Mouse (Mus musculus) liver, adult 2 months (tissue): ENCODE measurements at regions not wholly inside any gene's neighbourhood (a gene's known extent, or its start where the extent isn't known, plus 50 kb on each side); places are given as distances from the start of the nearest gene placed in this dataset.

Source experiments
- DNase-seq: peaks from one replicate; pipeline ENCODE4 v3.0.0-alpha.2; 2011; ENCODE audit warnings: low read depth, low spot score; ENCODE audit errors: extremely low read depth
- H3K27ac ChIP-seq: fragments of 200-500 bp; replicated peaks from 2 replicates; pipeline ENCODE4 v1.5.1; 2012; ENCODE audit warnings: low read depth, mild to moderate bottlenecking, control low read depth, inconsistent platforms, low read length; ENCODE audit not compliant: insufficient read depth
- H3K27me3 ChIP-seq: fragments of 200-500 bp; 2 replicates; pipeline ENCODE4 v1.6.1; 2012; ENCODE audit warnings: mild to moderate bottlenecking, moderate library complexity, low read length, inconsistent platforms; ENCODE audit not compliant: control insufficient read depth, insufficient read depth
- H3K36me3 ChIP-seq: fragments of 200-500 bp; 2 replicates; pipeline ENCODE4 v1.6.1; 2012; ENCODE audit warnings: low read length, inconsistent platforms; ENCODE audit not compliant: control insufficient read depth, insufficient read depth
- H3K4me1 ChIP-seq: fragments of 200-500 bp; 2 replicates; pipeline ENCODE4 v1.6.1; 2011; ENCODE audit warnings: low read length; ENCODE audit not compliant: control insufficient read depth, insufficient read depth
- H3K4me3 ChIP-seq: fragments of 200-500 bp; 2 replicates; pipeline ENCODE4 v1.5.1; 2011; ENCODE audit warnings: low read depth, mild to moderate bottlenecking, control low read depth, low read length, moderate library complexity; ENCODE audit not compliant: insufficient read depth
- H3K79me2 ChIP-seq: fragments of 200-500 bp; 2 replicates; pipeline ENCODE4 v1.6.1; 2012; ENCODE audit warnings: inconsistent platforms, mild to moderate bottlenecking, low read length, moderate library complexity; ENCODE audit not compliant: control insufficient read depth, insufficient read depth
- H3K9ac ChIP-seq: fragments of 200-500 bp; 2 replicates; pipeline ENCODE4 v1.6.1; 2012; ENCODE audit warnings: low read depth, mild to moderate bottlenecking, control low read depth, inconsistent platforms, low read length
- CTCF ChIP-seq: fragments of 200-500 bp; IDR thresholded peaks from 2 replicates; pipeline ENCODE4 v1.5.1; 2011; ENCODE audit warnings: low read depth, low read length, control low read depth
- POLR2A ChIP-seq: fragments of 200-500 bp; IDR thresholded peaks from 2 replicates; pipeline ENCODE4 v1.6.1; 2011; ENCODE audit warnings: low read length, control low read depth; ENCODE audit not compliant: insufficient read depth; ENCODE audit errors: extremely low read depth
- WGBS: fragments of 180-500 bp; shearing (Covaris S2); methylation state at CpG from one replicate; pipeline ENCODE4 v1.1.7; 2018; 5-methylcytosine and 5-hydroxymethylcytosine counted together

- Histone ChIP-seq H3K27me3 (no peaks in the 10 kb centered on the region), H3K9ac (no peak overlapping the region), H3K79me2 (no peaks in the 10 kb centered on the region), H3K27ac (no peak overlapping the region), H3K4me1 (no peaks in the 10 kb centered on the region), H3K36me3 (no peaks in the 10 kb centered on the region), H3K4me3 (no peak overlapping the region)
- WGBS = 81% methylated on average over 10 of the region's 10 CpGs
- TF ChIP-seq CTCF (no peak), POLR2A (no peak)
- DNase-seq = no peak
Measured at GRCm38 (mm10) chr9:14202551-14203306, 72.1 kb upstream of the Sesn3 start.

DNA sequence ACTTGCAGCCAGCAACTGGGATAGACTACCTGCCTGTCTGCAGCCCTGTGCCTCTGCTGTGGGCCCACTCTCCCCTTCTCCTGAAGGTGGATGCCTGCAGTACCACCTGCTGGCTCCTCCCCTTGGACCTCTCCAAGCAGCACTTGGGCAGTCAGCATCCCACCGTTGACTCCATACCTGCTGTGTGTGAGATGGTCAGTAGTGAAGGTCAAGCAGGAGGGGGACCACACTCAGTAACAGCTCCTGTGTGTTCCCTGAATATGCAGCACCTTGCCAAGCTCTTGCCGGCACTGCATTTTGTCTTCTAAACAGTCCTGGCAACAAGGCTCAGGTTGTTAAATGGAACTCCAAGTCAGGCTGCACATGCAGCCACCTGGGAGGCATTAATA lies 71.6 kb upstream of the Sesn3 start:
- Histone ChIP-seq H3K79me2 (no peaks in the 10 kb centered on the region), H3K9ac (no peak overlapping the region), H3K4me3 (no peak overlapping the region), H3K27me3 (no peaks in the 10 kb centered on the region), H3K4me1 (no peaks in the 10 kb centered on the region), H3K36me3 (no peaks in the 10 kb centered on the region), H3K27ac (no peak overlapping the region)
- DNase-seq = no peak
- WGBS = 75% methylated on average over 2 of the region's 2 CpGs
- no peak for TF ChIP-seq CTCF
- TF ChIP-seq POLR2A = no peak

DNA sequence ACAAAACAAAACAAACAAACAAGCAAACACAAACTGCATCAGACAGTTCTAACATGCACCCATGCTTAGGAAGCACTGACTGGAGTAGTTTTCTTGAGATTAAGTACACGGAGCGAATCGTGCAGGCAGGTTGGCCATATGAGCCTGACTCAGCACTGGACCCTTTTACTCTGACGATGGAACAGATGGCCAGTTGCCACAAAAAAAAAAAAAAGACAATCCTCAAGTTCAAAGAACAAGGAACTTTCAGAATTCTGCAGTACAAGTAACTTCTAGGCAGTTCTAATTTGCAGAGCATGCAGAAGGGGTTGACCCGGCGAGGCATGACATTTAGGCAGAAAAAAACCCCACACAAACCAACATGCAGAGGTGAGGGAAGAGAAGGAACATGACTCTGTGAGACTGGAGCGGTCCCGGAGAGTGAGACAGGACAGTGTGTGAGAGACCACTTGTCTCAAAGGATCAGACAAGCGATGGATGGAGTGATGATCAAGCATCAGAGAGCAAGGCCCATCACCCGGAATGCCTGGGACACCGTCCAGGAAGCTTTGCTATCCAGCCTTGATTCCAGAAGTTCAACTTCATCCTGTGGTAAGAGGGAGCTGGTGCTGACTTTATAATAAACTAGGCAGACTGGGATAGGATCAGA lies 71.0 kb upstream of the Sesn3 start:
- WGBS = 76% methylated on average over 11 of the region's 11 CpGs
- TF ChIP-seq POLR2A = no peak
- no peak for TF ChIP-seq CTCF
- no peaks in the 10 kb centered on the region for H3K79me2 ChIP-seq
- no peaks in the 10 kb centered on the region for H3K27me3 ChIP-seq
- H3K27ac ChIP-seq = no peak overlapping the region
- no peaks in the 10 kb centered on the region for H3K4me1 ChIP-seq
- no peak overlapping the region for H3K9ac ChIP-seq
- no peak for DNase-seq
- H3K4me3 ChIP-seq = no peak overlapping the region
- H3K36me3 ChIP-seq = no peaks in the 10 kb centered on the region

GRCm38 (mm10) chr9:14204817-14205216 lies 70.0 kb upstream of the Sesn3 start:
- Histone ChIP-seq H3K79me2 (no peaks in the 10 kb centered on the region), H3K9ac (no peak overlapping the region), H3K4me1 (no peaks in the 10 kb centered on the region), H3K27me3 (no peaks in the 10 kb centered on the region), H3K36me3 (no peaks in the 10 kb centered on the region), H3K4me3 (no peak overlapping the region), H3K27ac (no peak overlapping the region)
- no peak for TF ChIP-seq CTCF
- no peak for TF ChIP-seq POLR2A
- no peak for DNase-seq
- WGBS = 98% methylated on average over 1 of the region's 1 CpGs

DNA sequence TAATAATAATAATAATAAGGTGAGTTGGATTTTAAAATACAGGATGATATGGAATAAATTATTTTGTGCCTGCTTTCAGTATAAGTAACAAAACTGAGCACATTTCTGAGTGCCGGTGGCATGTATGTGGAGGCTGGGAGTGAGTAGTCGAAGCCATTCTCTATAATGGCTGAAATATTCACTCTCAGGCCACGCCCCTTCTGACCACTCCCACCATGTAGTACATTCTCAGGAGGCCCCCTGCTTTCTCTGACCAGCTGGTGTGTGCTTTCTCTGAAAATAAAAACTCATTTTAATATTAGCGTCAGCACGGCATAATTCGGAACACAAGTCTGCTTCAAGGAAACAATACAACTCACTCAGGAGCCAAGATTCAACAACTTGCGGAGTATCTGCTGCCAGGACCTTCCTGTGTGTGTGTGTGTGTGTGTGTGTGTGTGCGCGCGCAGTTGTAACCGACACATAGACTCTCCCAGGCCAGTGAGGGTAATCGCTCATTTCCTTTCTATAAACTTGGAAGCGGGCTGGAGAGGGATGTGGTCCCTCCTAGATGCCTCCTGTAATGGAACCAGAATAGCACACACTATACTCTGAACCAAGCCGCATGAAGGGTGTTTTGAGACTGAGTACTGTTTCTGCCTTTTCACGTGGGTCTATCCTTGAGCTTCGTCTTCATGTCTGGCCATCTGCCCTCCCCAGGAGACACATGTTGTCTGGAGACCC lies 67.9 kb upstream of the Sesn3 start:
- Histone ChIP-seq H3K27me3 (no peaks in the 10 kb centered on the region), H3K36me3 (no peaks in the 10 kb centered on the region), H3K27ac (no peak overlapping the region), H3K79me2 (no peaks in the 10 kb centered on the region), H3K9ac (no peak overlapping the region), H3K4me3 (no peak overlapping the region), H3K4me1 (no peaks in the 10 kb centered on the region)
- 86% methylated on average over 16 of the region's 16 CpGs for WGBS
- TF ChIP-seq POLR2A = no peak
- TF ChIP-seq CTCF = no peak
- DNase-seq = no peak

DNA sequence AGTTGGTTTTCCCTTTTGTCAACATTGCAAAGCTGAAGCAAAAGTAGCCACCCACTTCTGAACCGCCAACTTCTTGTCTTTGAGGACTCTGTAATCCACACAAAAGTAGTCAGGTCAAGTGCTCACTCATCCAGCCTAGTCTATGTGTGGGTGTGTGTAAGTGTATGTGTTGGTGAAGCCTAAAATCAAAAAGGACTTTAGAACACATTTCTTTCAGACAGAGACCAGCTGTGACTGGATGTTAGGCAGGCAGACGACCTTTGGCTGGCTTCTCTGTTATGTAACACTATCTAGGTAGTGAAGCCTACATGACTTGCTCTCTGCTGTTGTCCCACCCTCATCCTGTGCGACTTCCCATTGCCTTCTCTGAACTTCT lies 67.3 kb upstream of the Sesn3 start:
- DNase-seq = peak; percentile 39
- Histone ChIP-seq H3K4me1 (no peaks in the 10 kb centered on the region), H3K9ac (no peak overlapping the region), H3K36me3 (no peaks in the 10 kb centered on the region), H3K4me3 (no peak overlapping the region), H3K27ac (no peak overlapping the region), H3K27me3 (no peaks in the 10 kb centered on the region), H3K79me2 (no peaks in the 10 kb centered on the region)
- 37% methylated on average over 3 of the region's 3 CpGs for WGBS
- TF ChIP-seq CTCF (no peak), POLR2A (no peak)
